Mouse (Mus musculus): ENCODE data around the gene Ccdc160. TPM values are rescaled to one million over a fixed set of nuclear protein-coding genes. Genes with fewer than 3 reads are reported as not detected.
A peak's percentile ranks its signal among the peaks of the same experiment; 100 is the strongest.

Gene Ccdc160
- polyA plus RNA-seq (2015; fragmentation: Nextera tagmentation; extraction: Ambion mirVana), result 4.3 and 4.6 TPM in 2 replicates

GRCm38 (mm10) chrX:52790980-52791593 lies at the start of gene Ccdc160:
Gene Ccdc160 (plus strand): TSS chrX:52791200.
- Histone ChIP-seq H3K27ac (no peak within 1 kb of the TSS), H3K27me3 (replicated peaks) (no peaks in the 10 kb centered on the region), H3K4me2 (replicated peaks) (peak within 1 kb of the TSS; percentile 61), H3K36me3 (no peaks in the 10 kb centered on the region), H3K9me3 (no peaks in the 10 kb centered on the region), H3K9ac (no peak within 1 kb of the TSS; the same call in 1 of the 2 replicates), H3K4me1 (replicated peaks) (0 out of 2 replicates have a peak, but pooled peaks cover 2% of the 10 kb centered on the region), H3K4me3 (replicated peaks) (peak within 1 kb of the TSS; percentile 42)
- peak; percentile 96 for ATAC-seq
- WGBS, result 20% methylated on average over 26 of the region's 26 CpGs

DNA sequence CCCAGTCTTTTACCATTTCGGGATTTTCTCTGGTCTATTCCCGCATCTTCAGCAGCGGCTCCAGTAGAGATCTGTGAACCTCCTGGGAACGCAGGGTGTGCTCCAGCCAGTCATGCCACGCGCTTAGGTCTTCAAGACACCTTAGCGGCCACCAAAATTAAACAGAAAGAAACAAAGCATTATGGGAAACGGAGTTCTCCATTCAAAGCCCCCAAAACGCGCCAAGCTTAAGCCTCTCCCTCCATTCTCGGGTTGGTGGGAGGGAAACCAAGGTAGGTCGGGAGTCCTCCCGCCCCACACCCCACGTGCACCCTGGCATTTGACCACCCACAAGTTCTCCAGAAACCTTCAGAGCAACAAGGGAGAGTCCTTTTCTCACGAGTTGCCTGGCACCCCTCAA lies 47.2 kb upstream of the Ccdc160 start:
- Histone ChIP-seq H3K4me3 (replicated peaks) (peak overlapping the region; percentile 44), H3K36me3 (no peaks in the 10 kb centered on the region), H3K27me3 (replicated peaks) (peaks cover 13% of the 10 kb centered on the region), H3K4me2 (replicated peaks) (peak overlapping the region; percentile 83), H3K4me1 (replicated peaks) (no peaks in the 10 kb centered on the region), H3K9ac (no peak overlapping the region), H3K27ac (no peak overlapping the region), H3K9me3 (no peaks in the 10 kb centered on the region)
- WGBS, result 18% methylated on average over 15 of the region's 15 CpGs
- no peak for ATAC-seq

- Histone ChIP-seq H3K4me3 (replicated peaks) (peak overlapping the region; percentile 44), H3K27ac (no peak overlapping the region), H3K27me3 (replicated peaks) (peaks cover 13% of the 10 kb centered on the region), H3K36me3 (no peaks in the 10 kb centered on the region), H3K9ac (peak overlapping the region; percentile 28), H3K4me1 (replicated peaks) (no peaks in the 10 kb centered on the region), H3K9me3 (no peaks in the 10 kb centered on the region), H3K4me2 (replicated peaks) (peak overlapping the region; percentile 83)
- peak; percentile 80 for ATAC-seq
- WGBS, result 25% methylated on average over 50 of the region's 50 CpGs
These were observed 46.6 kb upstream of the Ccdc160 start for GRCm38 (mm10) chrX:52744201-52745051.

GRCm38 (mm10) chrX:52745462-52745861 lies 45.5 kb upstream of the Ccdc160 start:
- H3K27me3 ChIP-seq (replicated peaks), result peaks cover 13% of the 10 kb centered on the region
- no peak overlapping the region for H3K4me2 ChIP-seq (replicated peaks)
- no peak overlapping the region for H3K27ac ChIP-seq
- no peak for ATAC-seq
- H3K36me3 ChIP-seq, result no peaks in the 10 kb centered on the region
- H3K9ac ChIP-seq, result no peak overlapping the region
- H3K9me3 ChIP-seq, result no peaks in the 10 kb centered on the region
- H3K4me1 ChIP-seq (replicated peaks), result no peaks in the 10 kb centered on the region
- 32% methylated on average over 8 of the region's 8 CpGs for WGBS
- no peak overlapping the region for H3K4me3 ChIP-seq (replicated peaks)

GRCm38 (mm10) chrX:52745917-52746316 lies 45.1 kb upstream of the Ccdc160 start:
- H3K4me3 ChIP-seq (replicated peaks), result no peak overlapping the region

DNA sequence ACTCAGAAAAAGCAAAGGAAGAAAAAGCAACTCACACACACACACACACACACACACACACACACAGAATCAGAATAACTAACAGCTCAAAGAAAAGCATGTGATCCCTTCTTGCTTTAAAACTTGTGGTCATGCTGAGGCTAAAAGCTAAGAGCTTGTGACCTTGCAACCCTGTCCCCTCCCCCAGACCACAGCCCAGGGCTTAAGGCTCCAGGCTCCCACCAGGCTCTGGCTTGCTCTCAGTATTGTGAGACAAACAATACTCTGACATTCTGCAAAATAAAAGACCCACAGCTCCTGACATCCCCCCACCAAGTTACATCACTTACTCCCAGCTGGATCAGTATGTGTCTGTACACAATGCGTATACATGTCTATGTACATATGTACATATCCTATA lies 44.2 kb upstream of the Ccdc160 start:
- ATAC-seq, result no peak
- H3K4me1 ChIP-seq (replicated peaks), result no peaks in the 10 kb centered on the region
- no peak overlapping the region for H3K4me2 ChIP-seq (replicated peaks)
- H3K27ac ChIP-seq, result no peak overlapping the region
- 58% methylated on average over 1 of the region's 1 CpGs for WGBS
- peaks cover 13% of the 10 kb centered on the region for H3K27me3 ChIP-seq (replicated peaks)
- no peak overlapping the region for H3K4me3 ChIP-seq (replicated peaks)
- no peak overlapping the region for H3K9ac ChIP-seq
- no peaks in the 10 kb centered on the region for H3K36me3 ChIP-seq
- H3K9me3 ChIP-seq, result no peaks in the 10 kb centered on the region

More at GRCm38 (mm10) chrX:52745917-52746316, 45.1 kb upstream of the Ccdc160 start:
- Histone ChIP-seq H3K9me3 (no peaks in the 10 kb centered on the region), H3K4me2 (replicated peaks) (0 out of 2 replicates have a peak overlapping the region, but pooled peaks have one; percentile 9), H3K4me1 (replicated peaks) (no peaks in the 10 kb centered on the region), H3K27ac (no peak overlapping the region), H3K9ac (no peak overlapping the region), H3K36me3 (no peaks in the 10 kb centered on the region), H3K27me3 (replicated peaks) (peaks cover 13% of the 10 kb centered on the region)
- ATAC-seq, result no peak
- WGBS, result 26% methylated on average over 10 of the region's 10 CpGs

- H3K27me3 ChIP-seq (replicated peaks), result no peaks in the 10 kb centered on the region
- WGBS, result 20% methylated on average over 6 of the region's 6 CpGs
- H3K4me1 ChIP-seq (replicated peaks), result no peaks in the 10 kb centered on the region
- no peak overlapping the region for H3K27ac ChIP-seq
- peak; percentile 74 for ATAC-seq
- H3K9me3 ChIP-seq, result no peaks in the 10 kb centered on the region
- H3K4me3 ChIP-seq (replicated peaks), result no peak overlapping the region
- no peak overlapping the region for H3K4me2 ChIP-seq (replicated peaks)
- H3K9ac ChIP-seq, result no peak overlapping the region
- no peaks in the 10 kb centered on the region for H3K36me3 ChIP-seq
These were observed 37.4 kb upstream of the Ccdc160 start for GRCm38 (mm10) chrX:52753491-52754085.

DNA sequence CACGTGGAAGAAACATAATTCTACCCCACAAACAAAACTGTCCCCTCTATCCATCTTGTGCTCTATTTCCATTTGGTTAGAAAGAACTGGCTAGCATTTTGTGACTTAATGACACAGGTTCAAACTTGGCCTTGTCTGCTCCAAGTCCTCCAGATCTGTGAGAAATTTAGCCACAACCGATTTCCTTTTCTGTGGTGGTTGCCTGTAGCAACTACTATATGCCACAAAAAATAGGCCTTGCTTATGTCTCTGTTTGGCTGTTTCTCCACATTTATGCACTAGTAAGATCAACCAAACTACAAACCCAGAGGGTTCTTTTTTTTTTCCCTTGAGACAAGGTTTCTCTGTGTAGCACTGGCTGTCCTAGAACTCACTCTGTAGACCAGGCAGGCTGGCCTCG lies 33.8 kb upstream of the Ccdc160 start:
- Histone ChIP-seq H3K27ac (no peak overlapping the region), H3K4me1 (replicated peaks) (no peaks in the 10 kb centered on the region), H3K36me3 (no peaks in the 10 kb centered on the region), H3K9me3 (no peaks in the 10 kb centered on the region), H3K4me3 (replicated peaks) (no peak overlapping the region), H3K27me3 (replicated peaks) (no peaks in the 10 kb centered on the region), H3K9ac (no peak overlapping the region), H3K4me2 (replicated peaks) (no peak overlapping the region)
- ATAC-seq, result no peak
- WGBS, result 74% methylated on average over 3 of the region's 3 CpGs

DNA sequence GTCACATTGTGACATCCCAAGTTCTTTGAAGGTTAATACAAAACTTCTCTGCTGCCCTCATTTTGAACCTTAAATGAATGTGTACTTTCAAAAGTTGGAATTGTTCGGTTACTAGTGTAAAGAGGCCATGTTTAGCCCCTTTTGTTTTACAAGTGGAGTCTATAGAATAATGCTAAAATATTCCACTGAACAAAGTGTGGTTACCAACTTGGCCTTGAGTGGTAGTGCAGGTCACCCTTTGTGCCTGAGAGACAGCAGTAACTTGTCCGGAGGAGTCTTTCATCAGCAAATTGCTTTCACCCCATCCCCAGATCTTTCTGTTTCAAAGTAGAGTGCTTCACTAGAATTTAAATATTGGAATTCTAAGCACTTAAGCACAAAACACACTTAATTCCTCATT lies 31.8 kb upstream of the Ccdc160 start:
- Histone ChIP-seq H3K9me3 (no peaks in the 10 kb centered on the region), H3K9ac (no peak overlapping the region), H3K27ac (no peak overlapping the region), H3K4me3 (replicated peaks) (no peak overlapping the region), H3K27me3 (replicated peaks) (no peaks in the 10 kb centered on the region), H3K36me3 (no peaks in the 10 kb centered on the region), H3K4me1 (replicated peaks) (no peaks in the 10 kb centered on the region), H3K4me2 (replicated peaks) (no peak overlapping the region)
- no peak for ATAC-seq
- WGBS, result 81% methylated on average over 2 of the region's 2 CpGs

DNA sequence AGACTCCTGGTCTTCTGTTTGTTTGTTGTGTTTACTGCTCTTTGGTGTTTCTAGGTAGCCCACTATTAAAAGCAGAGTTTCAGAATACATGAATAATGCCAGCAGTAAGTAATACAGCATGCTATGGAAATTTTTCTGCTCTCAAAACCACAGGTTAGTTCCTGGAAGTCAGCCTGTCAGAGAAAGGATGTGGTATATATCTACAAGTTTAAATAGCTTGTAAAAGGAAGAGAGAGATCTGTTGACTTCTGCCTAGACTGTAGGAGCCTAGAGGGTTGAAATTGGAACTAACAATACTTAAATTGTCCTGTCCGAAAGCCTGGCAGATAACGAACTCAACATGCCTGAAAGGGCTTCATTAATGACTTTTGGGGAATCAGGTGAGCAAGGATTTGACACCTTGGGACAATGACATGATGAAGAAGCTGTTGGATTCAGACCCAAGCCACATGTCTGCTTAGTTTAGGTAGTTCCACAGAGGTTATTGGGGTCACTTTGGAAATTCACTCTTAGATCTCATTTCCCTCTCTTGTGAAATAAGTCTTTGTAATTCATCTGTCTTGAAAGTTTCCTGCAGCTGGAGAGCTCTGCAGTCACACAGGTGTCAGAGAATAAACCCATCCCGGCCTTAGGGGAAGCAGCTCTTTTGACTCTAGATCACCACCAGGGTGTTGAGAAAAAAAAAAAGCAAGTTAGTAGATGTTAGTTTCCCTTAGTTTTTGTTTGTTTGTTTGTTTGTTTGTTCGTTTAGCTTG lies 30.6 kb upstream of the Ccdc160 start:
- Histone ChIP-seq H3K27ac (no peak overlapping the region), H3K27me3 (replicated peaks) (no peaks in the 10 kb centered on the region), H3K36me3 (no peaks in the 10 kb centered on the region), H3K4me2 (replicated peaks) (no peak overlapping the region), H3K4me3 (replicated peaks) (no peak overlapping the region), H3K9me3 (no peaks in the 10 kb centered on the region), H3K9ac (no peak overlapping the region), H3K4me1 (replicated peaks) (no peaks in the 10 kb centered on the region)
- 58% methylated on average over 4 of the region's 4 CpGs for WGBS
- ATAC-seq, result no peak

GRCm38 (mm10) chrX:52762221-52762620 lies 28.8 kb upstream of the Ccdc160 start:
- Histone ChIP-seq H3K36me3 (no peaks in the 10 kb centered on the region), H3K4me1 (replicated peaks) (no peaks in the 10 kb centered on the region), H3K9me3 (no peaks in the 10 kb centered on the region), H3K9ac (no peak overlapping the region), H3K27ac (no peak overlapping the region), H3K4me3 (replicated peaks) (no peak overlapping the region), H3K4me2 (replicated peaks) (no peak overlapping the region), H3K27me3 (replicated peaks) (no peaks in the 10 kb centered on the region)
- WGBS, result 71% methylated on average over 4 of the region's 4 CpGs
- ATAC-seq, result no peak

GRCm38 (mm10) chrX:52775973-52776372 lies 15.0 kb upstream of the Ccdc160 start:
- Histone ChIP-seq H3K4me1 (replicated peaks) (no peaks in the 10 kb centered on the region), H3K9ac (no peak overlapping the region), H3K36me3 (no peaks in the 10 kb centered on the region), H3K4me3 (replicated peaks) (no peak overlapping the region), H3K4me2 (replicated peaks) (no peak overlapping the region), H3K27ac (no peak overlapping the region), H3K9me3 (no peaks in the 10 kb centered on the region), H3K27me3 (replicated peaks) (no peaks in the 10 kb centered on the region)
- WGBS, result 41% methylated on average over 3 of the region's 3 CpGs
- ATAC-seq, result no peak
